Mouse (Mus musculus): ENCODE measurements around the gene Pkd1l1.

GRCm38 (mm10) chr11:8936431-8937110, 36.5 kb downstream of the Pkd1l1 start:
- TF ChIP-seq CTCF (IDR thresholded peaks at IDR 0.05; ENCODE audit: control insufficient read depth, insufficient read depth, insufficient replicate concordance, low read depth, low read length) (no peak), POLR2A (IDR thresholded peaks at IDR 0.05; ENCODE audit: control insufficient read depth, low read depth, low read length) (no peak)

Data from testis, adult 2 months (tissue).